Mouse (Mus musculus): ENCODE data around the gene Cadm1. TPM values are rescaled to one million over a fixed set of nuclear protein-coding genes. Genes with fewer than 3 reads are reported as not detected.

The Cadm1 gene
- polyA plus RNA-seq, 1 experiment from 2014 or later: 207 TPM

- Histone ChIP-seq H3K4me3 (peak overlapping the region; percentile 81), H3K9me3 (no peaks in the 10 kb centered on the region), H3K4me2 (peak overlapping the region; percentile 65), H3K9ac (peak overlapping the region; percentile 63), H3K4me1 (replicated peaks) (peaks cover 18% of the 10 kb centered on the region), H3K27me3 (peaks cover 7% of the 10 kb centered on the region; the same call in 1 of the 2 replicates), H3K36me3 (no peaks in the 10 kb centered on the region), H3K27ac (replicated peaks) (peak overlapping the region; percentile 90)
- WGBS: 3% methylated on average over 11 of the region's 11 CpGs
- ATAC-seq (ENCODE audit: low FRiP score, low read depth): no peak
Observed at GRCm38 (mm10) chr9:47529182-47529581, 791 bp upstream of the Cadm1 start.

GRCm38 (mm10) chr9:47530544-47530921 lies 560 bp downstream of the Cadm1 start:
- Histone ChIP-seq H3K27me3 (peaks cover 7% of the 10 kb centered on the region; the same call in 1 of the 2 replicates), H3K4me1 (replicated peaks) (peaks cover 22% of the 10 kb centered on the region), H3K36me3 (no peaks in the 10 kb centered on the region), H3K9ac (peak overlapping the region; percentile 83), H3K27ac (replicated peaks) (peak overlapping the region; percentile 89), H3K4me2 (peak overlapping the region; percentile 65), H3K9me3 (no peaks in the 10 kb centered on the region), H3K4me3 (peak overlapping the region; percentile 81)
- WGBS: under 1% methylated on average over 23 of the region's 30 CpGs
- peak; percentile 39 for ATAC-seq (ENCODE audit: low FRiP score, low read depth)

GRCm38 (mm10) chr9:47530922-47531850 lies 1.2 kb downstream of the Cadm1 start:
- Histone ChIP-seq H3K9ac (peak overlapping the region; percentile 83), H3K36me3 (no peaks in the 10 kb centered on the region), H3K4me1 (replicated peaks) (peaks cover 22% of the 10 kb centered on the region), H3K27me3 (peaks cover 6% of the 10 kb centered on the region; the same call in 1 of the 2 replicates), H3K27ac (replicated peaks) (peak overlapping the region; percentile 89), H3K4me2 (peak overlapping the region; percentile 65), H3K9me3 (no peaks in the 10 kb centered on the region), H3K4me3 (peak overlapping the region; percentile 81)
- ATAC-seq (ENCODE audit: low FRiP score, low read depth): peak; percentile 6; the same call in 1 of the 2 replicates
- WGBS: under 1% methylated on average over 105 of the region's 110 CpGs

- Histone ChIP-seq H3K4me3 (peak overlapping the region; percentile 81), H3K27ac (replicated peaks) (peak overlapping the region; percentile 89), H3K27me3 (0 out of 2 replicates have a peak, but pooled peaks cover 3% of the 10 kb centered on the region), H3K9me3 (no peaks in the 10 kb centered on the region), H3K4me2 (peak overlapping the region; percentile 65), H3K9ac (peak overlapping the region; percentile 83), H3K36me3 (no peaks in the 10 kb centered on the region), H3K4me1 (replicated peaks) (peaks cover 22% of the 10 kb centered on the region)
- 2% methylated on average over 20 of the region's 20 CpGs for WGBS
- ATAC-seq (ENCODE audit: low FRiP score, low read depth): no peak
Observed at GRCm38 (mm10) chr9:47532215-47532865, 2.4 kb downstream of the Cadm1 start.

GRCm38 (mm10) chr9:47533461-47533860 lies 3.5 kb downstream of the Cadm1 start:
- no peaks in the 10 kb centered on the region for H3K9me3 ChIP-seq
- WGBS: 7% methylated on average over 8 of the region's 8 CpGs
- H3K4me2 ChIP-seq: peak overlapping the region; percentile 65
- H3K9ac ChIP-seq: peak overlapping the region; percentile 26
- peak overlapping the region; percentile 81 for H3K4me3 ChIP-seq
- ATAC-seq (ENCODE audit: low FRiP score, low read depth): no peak
- no peaks in the 10 kb centered on the region for H3K27me3 ChIP-seq
- H3K36me3 ChIP-seq: no peaks in the 10 kb centered on the region
- H3K27ac ChIP-seq (replicated peaks): no peak overlapping the region
- peaks cover 22% of the 10 kb centered on the region for H3K4me1 ChIP-seq (replicated peaks)

- Histone ChIP-seq H3K9ac (no peak overlapping the region), H3K27ac (replicated peaks) (no peak overlapping the region), H3K27me3 (no peaks in the 10 kb centered on the region), H3K4me3 (no peak overlapping the region), H3K4me1 (replicated peaks) (peaks cover 16% of the 10 kb centered on the region), H3K36me3 (no peaks in the 10 kb centered on the region), H3K9me3 (no peaks in the 10 kb centered on the region), H3K4me2 (peak overlapping the region; percentile 29; the same call in 1 of the 2 replicates)
- no peak for ATAC-seq (ENCODE audit: low FRiP score, low read depth)
- WGBS: 79% methylated on average over 11 of the region's 11 CpGs
Observed at GRCm38 (mm10) chr9:47534573-47535475, 4.9 kb downstream of the Cadm1 start.

- Histone ChIP-seq H3K9me3 (no peaks in the 10 kb centered on the region), H3K9ac (no peak overlapping the region), H3K4me3 (no peak overlapping the region), H3K36me3 (0 out of 2 replicates have a peak, but pooled peaks cover 3% of the 10 kb centered on the region), H3K27me3 (no peaks in the 10 kb centered on the region), H3K27ac (replicated peaks) (no peak overlapping the region), H3K4me1 (replicated peaks) (peaks cover 8% of the 10 kb centered on the region), H3K4me2 (no peak overlapping the region)
- 86% methylated on average over 7 of the region's 7 CpGs for WGBS
- ATAC-seq (ENCODE audit: low FRiP score, low read depth): no peak
Observed at GRCm38 (mm10) chr9:47545245-47545644, 15.3 kb downstream of the Cadm1 start.

- Histone ChIP-seq H3K4me2 (peak overlapping the region; percentile 18; the same call in 1 of the 2 replicates), H3K9ac (no peak overlapping the region), H3K27ac (replicated peaks) (no peak overlapping the region), H3K4me3 (no peak overlapping the region), H3K4me1 (replicated peaks) (peaks cover 8% of the 10 kb centered on the region), H3K9me3 (no peaks in the 10 kb centered on the region), H3K27me3 (no peaks in the 10 kb centered on the region), H3K36me3 (0 out of 2 replicates have a peak, but pooled peaks cover 3% of the 10 kb centered on the region)
- ATAC-seq (ENCODE audit: low FRiP score, low read depth): no peak
- whole genome bisulfite sequencing: 60% methylated on average over 12 of the region's 12 CpGs
Observed at GRCm38 (mm10) chr9:47545667-47546066, 15.7 kb downstream of the Cadm1 start.

- H3K4me2 ChIP-seq: no peak overlapping the region
- no peaks in the 10 kb centered on the region for H3K9me3 ChIP-seq
- WGBS: 96% methylated on average over 12 of the region's 12 CpGs
- no peak overlapping the region for H3K9ac ChIP-seq
- no peak overlapping the region for H3K27ac ChIP-seq (replicated peaks)
- ATAC-seq (ENCODE audit: low FRiP score, low read depth): no peak
- no peaks in the 10 kb centered on the region for H3K27me3 ChIP-seq
- H3K4me3 ChIP-seq: no peak overlapping the region
- peaks cover 8% of the 10 kb centered on the region for H3K4me1 ChIP-seq (replicated peaks)
- H3K36me3 ChIP-seq: 0 out of 2 replicates have a peak, but pooled peaks cover 2% of the 10 kb centered on the region
Observed at GRCm38 (mm10) chr9:47548402-47548801, 18.4 kb downstream of the Cadm1 start.

GRCm38 (mm10) chr9:47548916-47549315 lies 18.9 kb downstream of the Cadm1 start:
- Histone ChIP-seq H3K4me1 (replicated peaks) (peaks cover 11% of the 10 kb centered on the region), H3K4me2 (no peak overlapping the region), H3K9me3 (no peaks in the 10 kb centered on the region), H3K27me3 (no peaks in the 10 kb centered on the region), H3K4me3 (no peak overlapping the region), H3K9ac (no peak overlapping the region), H3K27ac (replicated peaks) (no peak overlapping the region), H3K36me3 (no peaks in the 10 kb centered on the region)
- WGBS: 87% methylated on average over 5 of the region's 5 CpGs
- ATAC-seq (ENCODE audit: low FRiP score, low read depth): no peak

- Histone ChIP-seq H3K27ac (replicated peaks) (no peak overlapping the region), H3K9ac (no peak overlapping the region), H3K36me3 (no peaks in the 10 kb centered on the region), H3K4me3 (no peak overlapping the region), H3K4me2 (no peak overlapping the region), H3K27me3 (no peaks in the 10 kb centered on the region), H3K4me1 (replicated peaks) (peaks cover 17% of the 10 kb centered on the region), H3K9me3 (no peaks in the 10 kb centered on the region)
- WGBS: 89% methylated on average over 10 of the region's 10 CpGs
- ATAC-seq (ENCODE audit: low FRiP score, low read depth): no peak
Observed at GRCm38 (mm10) chr9:47552960-47553575, 23.1 kb downstream of the Cadm1 start.
